Mouse (Mus musculus): Measurements from ENCODE around the gene Trim65. TPM values are rescaled to one million over a fixed set of nuclear protein-coding genes. Genes with fewer than 3 reads are reported as not detected.

Trim65 gene
- total RNA-seq (2018; cell fraction: chromatin; rRNA removed), result 10 to 100 TPM in 16 of 26 experiments, 1 to 10 TPM in 10; 1.2 to 43.9 (median 15.0) TPM
- total RNA-seq (2018; cell fraction: cytosol; rRNA removed), result 10 to 100 TPM in 19 of 26 experiments, 1 to 10 TPM in 7; 3.0 to 20.3 (median 14.2) TPM
- total RNA-seq (2018; cell fraction: nucleus; rRNA removed), result 10 to 100 TPM in 14 of 26 experiments, 1 to 10 TPM in 12; 1.5 to 45.2 (median 10.3) TPM
- 12.2 to 14.3 TPM (median 12.8 TPM) in 3 replicates for polyA plus RNA-seq (2018)

- Histone ChIP-seq H3K27ac (peak within 1 kb of the TSS; percentile 89), H3K4me3 (ENCODE audit: inconsistent target) (peak within 1 kb of the TSS; percentile 54), H3K36me3 (ENCODE audit: inconsistent target) (peaks cover 30% of the 10 kb centered on the region), H3K79me2 (ENCODE audit: inconsistent target) (peaks cover 18% of the 10 kb centered on the region)
- 1% methylated on average over 68 of the region's 69 CpGs for WGBS (ENCODE audit: missing documents)
Observed at GRCm38 (mm10) chr11:116130488-116131205, at the start of gene Trim65. Gene Trim65, minus strand, starts transcription at chr11:116131128.

- H3K4me3 ChIP-seq (ENCODE audit: inconsistent target), result no peak overlapping the region
- peaks cover 75% of the 10 kb centered on the region for H3K36me3 ChIP-seq (ENCODE audit: inconsistent target)
- no peak overlapping the region for H3K27ac ChIP-seq
- H3K79me2 ChIP-seq (ENCODE audit: inconsistent target), result peaks cover 11% of the 10 kb centered on the region; the same call in 1 of the 2 replicates
- 92% methylated on average over 20 of the region's 20 CpGs for WGBS (ENCODE audit: missing documents)
Observed at GRCm38 (mm10) chr11:116178411-116179121, 47.6 kb upstream of the Trim65 start.

DNA sequence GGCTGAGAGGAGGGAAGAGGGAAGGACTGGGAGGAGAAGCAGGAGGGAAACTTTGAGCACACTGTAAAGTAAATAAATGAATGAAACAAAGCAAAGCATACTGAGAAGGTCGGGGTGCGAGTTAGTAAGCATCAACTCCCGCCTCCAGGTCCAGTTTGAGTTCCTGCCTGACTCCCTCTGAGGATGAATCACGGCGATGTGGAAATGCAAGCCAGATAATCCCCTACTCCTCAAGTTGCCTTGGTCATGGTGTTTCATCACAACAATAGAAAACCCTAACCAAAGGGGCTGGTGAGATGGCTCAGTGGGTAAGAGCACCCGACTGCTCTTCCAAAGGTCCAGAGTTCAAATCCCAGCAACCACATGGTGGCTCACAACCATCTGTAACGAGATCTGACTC lies 45.1 kb upstream of the Trim65 start:
- Histone ChIP-seq H3K27ac (no peak overlapping the region), H3K79me2 (ENCODE audit: inconsistent target) (no peaks in the 10 kb centered on the region), H3K4me3 (ENCODE audit: inconsistent target) (no peak overlapping the region), H3K36me3 (ENCODE audit: inconsistent target) (peaks cover 68% of the 10 kb centered on the region)
- WGBS (ENCODE audit: missing documents), result 97% methylated on average over 5 of the region's 7 CpGs

GRCm38 (mm10) chr11:116174775-116175448 lies 44.0 kb upstream of the Trim65 start:
- Histone ChIP-seq H3K4me3 (ENCODE audit: inconsistent target) (no peak overlapping the region), H3K27ac (no peak overlapping the region), H3K36me3 (ENCODE audit: inconsistent target) (peaks cover 61% of the 10 kb centered on the region), H3K79me2 (ENCODE audit: inconsistent target) (no peaks in the 10 kb centered on the region)
- 95% methylated on average over 20 of the region's 22 CpGs for WGBS (ENCODE audit: missing documents)

DNA sequence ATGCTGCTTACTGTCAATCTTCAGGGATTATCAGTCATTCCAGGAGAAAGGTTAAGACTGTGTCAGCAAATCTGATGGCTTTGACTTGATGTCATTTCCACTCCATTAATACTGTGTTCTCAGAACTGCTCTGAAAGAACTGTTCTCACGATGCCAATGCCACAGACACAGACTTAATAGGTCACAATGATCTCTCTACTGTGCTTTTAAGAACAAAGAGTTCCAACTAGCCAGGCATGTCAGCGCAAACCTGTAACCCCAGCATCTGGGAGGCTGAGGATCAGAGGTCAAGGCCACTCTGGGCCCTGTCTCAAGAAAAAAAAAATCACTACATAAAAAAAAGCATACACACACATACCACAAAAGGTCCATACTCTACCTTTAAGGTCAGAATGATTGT lies 41.0 kb upstream of the Trim65 start:
- Histone ChIP-seq H3K36me3 (ENCODE audit: inconsistent target) (peaks cover 34% of the 10 kb centered on the region), H3K27ac (no peak overlapping the region)
- WGBS (ENCODE audit: missing documents), result 100% methylated on average over 2 of the region's 2 CpGs

GRCm38 (mm10) chr11:116170003-116170800 lies 39.3 kb upstream of the Trim65 start:
- 76% methylated on average over 5 of the region's 5 CpGs for WGBS (ENCODE audit: missing documents)
- no peaks in the 10 kb centered on the region for H3K79me2 ChIP-seq (ENCODE audit: inconsistent target)
- peaks cover 27% of the 10 kb centered on the region for H3K36me3 ChIP-seq (ENCODE audit: inconsistent target)
- H3K4me3 ChIP-seq (ENCODE audit: inconsistent target), result no peak overlapping the region
- H3K27ac ChIP-seq, result no peak overlapping the region

More for the DNA sequence above, 41.0 kb upstream of the Trim65 start:
- H3K79me2 ChIP-seq (ENCODE audit: inconsistent target), result no peaks in the 10 kb centered on the region
- no peak overlapping the region for H3K4me3 ChIP-seq (ENCODE audit: inconsistent target)

DNA sequence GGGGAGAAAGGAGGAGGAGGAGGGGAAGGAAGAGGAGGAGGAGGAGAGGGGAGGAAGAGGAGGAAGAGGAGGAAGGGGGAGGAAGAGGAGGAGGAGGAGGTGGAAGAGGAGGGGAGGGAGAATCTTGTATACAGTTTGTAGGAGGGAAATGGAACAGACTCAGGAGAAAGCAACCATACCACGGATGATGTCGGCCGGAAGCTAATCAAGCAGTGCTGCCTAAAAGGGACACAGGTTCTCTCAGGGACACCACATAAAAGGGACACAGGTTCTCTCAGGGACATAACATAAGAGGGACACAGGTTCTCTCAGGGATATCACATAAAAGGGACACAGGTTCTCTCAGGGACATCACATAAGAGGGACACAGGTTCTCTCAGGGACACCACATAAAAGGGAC lies 38.3 kb upstream of the Trim65 start:
- Histone ChIP-seq H3K27ac (no peak overlapping the region), H3K36me3 (ENCODE audit: inconsistent target) (peaks cover 17% of the 10 kb centered on the region; the same call in 1 of the 2 replicates), H3K4me3 (ENCODE audit: inconsistent target) (no peak overlapping the region), H3K79me2 (ENCODE audit: inconsistent target) (no peaks in the 10 kb centered on the region)
- WGBS (ENCODE audit: missing documents), result 88% methylated on average over 3 of the region's 3 CpGs

DNA sequence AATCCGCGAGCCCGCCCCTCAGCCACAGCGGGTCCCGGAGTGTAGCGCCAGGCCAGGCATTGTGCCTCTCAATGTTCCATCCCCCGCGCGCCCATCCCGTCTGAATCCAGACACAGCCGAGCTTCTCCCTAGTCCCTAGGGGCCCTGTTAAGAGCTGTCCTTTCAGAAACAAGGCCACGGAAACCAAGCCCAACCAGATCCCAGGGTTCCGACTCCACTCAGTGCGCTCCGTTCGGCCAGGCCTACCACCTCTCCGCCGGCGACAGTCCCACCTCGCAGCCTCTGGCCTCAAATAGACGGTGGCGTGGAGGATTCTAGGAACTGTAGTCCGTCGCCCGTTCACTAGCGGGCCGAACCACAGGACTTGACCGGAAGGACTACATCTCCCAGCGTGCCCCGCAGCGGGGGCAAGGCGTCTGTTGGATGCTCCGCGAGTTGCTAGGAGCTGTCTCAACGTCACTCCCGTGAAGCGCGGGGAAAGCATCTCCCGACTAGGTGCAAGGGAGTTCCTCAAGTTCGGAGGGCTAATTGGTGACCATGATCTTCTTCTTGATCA lies 37.0 kb upstream of the Trim65 start, which contains the start of gene Fbf1:
Gene Fbf1 (minus strand): TSS at position 283 of the 556 bp plus-strand sequence.
- Histone ChIP-seq H3K79me2 (ENCODE audit: inconsistent target) (no peaks in the 10 kb centered on the region), H3K4me3 (ENCODE audit: inconsistent target) (peak within 1 kb of the TSS; percentile 84), H3K27ac (peak within 1 kb of the TSS; percentile 32), H3K36me3 (ENCODE audit: inconsistent target) (peaks cover 4% of the 10 kb centered on the region; the same call in 1 of the 2 replicates)
- WGBS (ENCODE audit: missing documents), result under 1% methylated on average over 39 of the region's 40 CpGs

DNA sequence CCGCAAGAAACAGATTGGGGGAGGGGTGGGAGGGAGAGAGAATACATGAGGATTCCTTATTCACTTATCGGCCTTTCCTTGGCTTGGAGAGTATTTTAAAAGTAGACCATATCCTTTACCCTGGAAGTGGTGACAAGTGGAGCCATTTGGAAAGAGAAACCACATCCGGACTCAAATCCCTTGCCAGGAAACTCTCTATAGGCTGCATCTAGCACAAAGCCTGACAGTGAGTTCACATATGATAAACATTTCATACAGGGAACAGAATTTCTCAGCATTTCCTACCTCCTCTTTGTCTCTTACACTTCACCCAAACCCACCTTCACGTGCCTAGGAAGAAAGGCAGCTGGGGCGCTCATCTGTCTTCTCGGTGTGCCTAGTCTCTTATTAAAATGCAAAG lies 36.3 kb upstream of the Trim65 start:
- H3K79me2 ChIP-seq (ENCODE audit: inconsistent target), result no peaks in the 10 kb centered on the region
- H3K4me3 ChIP-seq (ENCODE audit: inconsistent target), result peak overlapping the region; percentile 84
- H3K27ac ChIP-seq, result peak overlapping the region; percentile 32; the same call in 1 of the 2 replicates
- WGBS (ENCODE audit: missing documents), result 27% methylated on average over 6 of the region's 6 CpGs
- H3K36me3 ChIP-seq (ENCODE audit: inconsistent target), result no peaks in the 10 kb centered on the region

DNA sequence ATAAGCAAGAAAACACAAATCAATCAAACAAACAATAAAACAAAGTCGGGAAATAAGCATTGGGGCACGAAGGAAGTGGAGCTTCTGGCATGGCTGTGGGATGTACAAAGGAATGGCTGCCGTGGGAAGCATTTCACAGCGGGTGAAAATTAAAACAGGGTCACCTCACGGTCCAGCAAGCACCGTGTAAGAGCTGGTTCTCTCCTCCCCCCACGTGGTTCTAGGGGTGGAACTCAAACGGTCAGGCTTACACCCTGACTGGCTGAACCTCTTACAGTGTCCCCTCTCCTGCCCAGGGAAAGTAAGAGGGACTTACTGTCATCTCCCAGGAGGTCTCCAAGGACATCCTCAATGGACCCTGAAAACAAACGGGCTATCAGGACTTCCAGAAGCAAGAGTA lies 32.1 kb upstream of the Trim65 start:
- 77% methylated on average over 8 of the region's 9 CpGs for WGBS (ENCODE audit: missing documents)
- H3K4me3 ChIP-seq (ENCODE audit: inconsistent target), result no peak overlapping the region
- H3K27ac ChIP-seq, result no peak overlapping the region
- H3K36me3 ChIP-seq (ENCODE audit: inconsistent target), result no peaks in the 10 kb centered on the region
- no peaks in the 10 kb centered on the region for H3K79me2 ChIP-seq (ENCODE audit: inconsistent target)

DNA sequence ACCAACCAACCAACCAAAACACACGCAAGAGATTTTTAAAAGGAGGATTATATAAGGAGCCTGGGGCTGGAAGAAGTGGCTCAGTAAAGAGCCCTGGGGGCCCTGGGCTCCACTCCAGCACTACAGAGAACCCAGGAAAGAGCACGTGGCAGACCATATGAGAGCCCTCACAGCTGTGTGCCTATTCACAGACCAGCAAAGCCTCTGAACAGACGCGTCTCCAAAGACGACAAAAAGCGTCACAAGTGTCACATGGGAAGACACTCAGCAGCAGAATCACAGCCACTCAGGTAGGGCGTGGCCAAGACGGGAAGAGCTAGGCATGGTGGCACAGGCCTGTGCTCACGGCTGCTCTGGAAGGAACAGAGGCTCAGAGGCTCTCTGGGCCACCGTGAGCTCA lies 31.2 kb upstream of the Trim65 start:
- WGBS (ENCODE audit: missing documents), result 92% methylated on average over 10 of the region's 10 CpGs
- H3K27ac ChIP-seq, result no peak overlapping the region
- no peaks in the 10 kb centered on the region for H3K36me3 ChIP-seq (ENCODE audit: inconsistent target)
- H3K4me3 ChIP-seq (ENCODE audit: inconsistent target), result no peak overlapping the region
- no peaks in the 10 kb centered on the region for H3K79me2 ChIP-seq (ENCODE audit: inconsistent target)

DNA sequence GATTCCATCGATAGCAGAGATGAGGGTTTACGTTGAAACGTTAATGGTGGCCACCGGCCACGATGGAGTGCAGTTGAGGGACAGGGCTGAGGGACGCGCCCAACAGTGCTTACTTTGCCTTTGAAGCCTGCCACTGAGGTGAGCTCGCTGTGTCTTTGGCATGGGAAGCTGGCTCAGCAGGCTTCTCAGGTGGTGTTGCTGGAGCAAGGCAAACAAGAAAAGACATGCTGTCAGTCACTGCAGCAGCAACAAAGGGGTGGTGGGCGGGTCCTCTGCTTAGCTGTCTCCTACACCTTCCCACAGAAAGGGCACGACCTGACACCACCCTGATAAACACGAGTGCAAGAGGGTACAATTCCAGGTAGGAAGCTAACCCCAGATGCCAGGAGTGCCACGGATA lies 30.4 kb upstream of the Trim65 start:
- Histone ChIP-seq H3K79me2 (ENCODE audit: inconsistent target) (no peaks in the 10 kb centered on the region), H3K4me3 (ENCODE audit: inconsistent target) (no peak overlapping the region), H3K27ac (no peak overlapping the region), H3K36me3 (ENCODE audit: inconsistent target) (no peaks in the 10 kb centered on the region; the same call in 1 of the 2 replicates)
- WGBS (ENCODE audit: missing documents), result 94% methylated on average over 12 of the region's 12 CpGs

GRCm38 (mm10) chr11:116150960-116151359 lies 20.0 kb upstream of the Trim65 start:
- WGBS (ENCODE audit: missing documents), result 100% methylated on average over 2 of the region's 2 CpGs
- no peak overlapping the region for H3K4me3 ChIP-seq (ENCODE audit: inconsistent target)
- H3K36me3 ChIP-seq (ENCODE audit: inconsistent target), result peaks cover 41% of the 10 kb centered on the region; the same call in 1 of the 2 replicates
- H3K27ac ChIP-seq, result no peak overlapping the region
- H3K79me2 ChIP-seq (ENCODE audit: inconsistent target), result no peaks in the 10 kb centered on the region

Data from macrophage (primary cell).